Mouse (Mus musculus) lung, postnatal 25 days (tissue): Measurements from ENCODE around the gene Snrnp70.

ENCODE experiments used
- DNase-seq: peaks from one replicate; pipeline ENCODE4 v3.0.0; 2022; ENCODE audit warnings: low spot score

Snrnp70 gene

GRCm38 (mm10) chr7:45336319-45336718 lies 59.2 kb downstream of the Snrnp70 start:
- DNase-seq = no peak

DNA sequence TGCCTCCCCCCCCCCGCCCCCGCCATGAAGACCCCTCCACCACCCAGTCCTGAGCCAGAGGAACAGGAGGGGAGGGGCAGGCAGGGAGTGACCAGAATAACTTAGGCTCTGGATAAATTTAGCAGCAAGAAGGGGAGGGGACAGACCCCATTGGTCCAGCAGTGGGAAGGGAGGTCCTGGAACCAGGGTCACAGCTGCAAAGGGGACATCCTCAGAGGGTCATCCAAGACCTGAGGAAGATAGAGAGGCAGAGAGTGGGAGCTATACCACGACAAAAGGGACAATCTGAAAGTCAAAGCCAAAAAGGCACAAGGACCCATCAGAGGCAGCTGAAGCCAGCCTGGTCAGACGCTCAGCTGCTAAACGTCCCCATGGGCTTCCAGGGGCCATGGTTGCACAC lies 60.5 kb downstream of the Snrnp70 start, which contains the start of gene Hrc:
Gene Hrc (plus strand): TSS at position 235 of the 400 bp plus-strand sequence.
- no peak for DNase-seq

- no peak for DNase-seq
These were observed 60.9 kb downstream of the Snrnp70 start for GRCm38 (mm10) chr7:45334605-45335004.

GRCm38 (mm10) chr7:45333431-45333982 lies 62.0 kb downstream of the Snrnp70 start, which contains the start of gene Trpm4:
Trpm4 (minus strand) TSS chr7:45333780.
- peak; percentile 92 for DNase-seq

- peak; percentile 67 for DNase-seq
These were observed 62.7 kb downstream of the Snrnp70 start for GRCm38 (mm10) chr7:45332685-45333425.

DNA sequence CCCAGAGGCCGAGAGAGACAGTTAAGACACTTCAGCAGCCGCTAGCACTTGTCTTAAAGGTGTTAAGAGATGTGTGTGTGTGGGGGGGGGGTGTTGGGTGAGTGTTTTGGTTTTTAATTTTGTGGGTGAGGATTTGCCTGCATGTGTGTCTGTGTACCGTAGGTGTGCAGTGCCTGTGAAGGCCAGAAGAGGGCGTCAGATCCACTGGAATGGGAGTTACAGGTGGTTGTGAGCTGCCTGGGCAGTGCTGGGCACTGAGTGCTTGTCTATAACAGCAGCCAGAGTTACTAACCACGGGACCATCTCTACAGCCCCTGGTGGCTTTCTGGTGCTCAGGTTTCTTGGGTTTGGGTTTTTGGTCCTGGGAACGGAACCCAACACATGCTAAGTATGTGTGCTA lies 64.0 kb downstream of the Snrnp70 start:
- no peak for DNase-seq

DNA sequence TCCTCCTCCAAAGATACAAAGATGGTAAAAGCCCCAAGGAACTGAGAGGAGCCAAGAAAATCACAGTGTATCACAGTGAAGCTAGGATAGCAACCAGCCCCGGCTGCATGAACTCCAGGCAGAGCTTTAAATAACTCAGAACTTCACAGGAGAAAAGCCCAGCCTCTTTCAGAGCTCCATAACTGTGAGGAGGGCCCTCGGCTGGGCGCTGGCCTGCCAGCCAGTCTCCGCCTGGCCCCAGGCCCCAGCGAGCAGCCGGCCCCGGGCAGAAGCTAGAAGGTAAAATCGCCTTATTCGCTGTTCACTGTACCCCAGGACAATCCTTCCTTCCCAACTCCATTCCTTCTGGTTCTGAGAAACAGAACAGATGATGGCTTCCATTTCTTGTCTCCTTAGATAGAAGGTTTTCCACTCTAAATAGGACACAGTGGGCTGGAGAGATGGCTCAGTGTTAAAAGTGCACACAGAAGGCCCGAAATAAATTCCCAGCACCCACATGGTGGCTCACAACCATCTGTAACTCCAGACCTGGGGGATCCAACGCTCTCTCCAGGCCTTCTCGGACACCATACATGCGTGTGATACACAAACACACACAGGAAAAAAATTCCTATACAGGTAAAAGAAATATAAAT lies 66.6 kb downstream of the Snrnp70 start:
- no peak for DNase-seq
